Mouse (Mus musculus): ENCODE results near the gene Ostm1. TPM values are rescaled to one million over a fixed set of nuclear protein-coding genes. Genes with fewer than 3 reads are reported as not detected.

Ostm1 gene
- polyA plus RNA-seq, 1 experiment, result 45.4 TPM

DNA sequence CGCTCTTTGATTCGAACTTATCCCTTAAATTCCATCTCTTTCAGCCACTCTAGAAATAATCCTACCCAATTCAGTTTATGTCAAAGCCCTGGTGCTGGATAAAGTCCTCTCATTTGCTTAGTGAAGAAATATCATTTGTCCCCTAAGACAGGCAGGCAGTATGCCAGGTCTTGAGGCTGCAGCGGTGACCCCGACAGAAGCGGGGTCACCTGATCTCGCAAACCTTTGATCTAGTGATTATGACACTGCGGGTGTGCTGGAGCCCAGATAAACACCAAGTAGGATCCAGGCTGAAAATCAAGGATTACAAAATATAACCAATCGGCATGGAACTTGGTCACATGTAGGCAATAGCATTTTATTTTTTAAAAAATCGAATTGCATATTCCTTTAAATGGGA lies 131.1 kb downstream of the Ostm1 start:
- TF ChIP-seq POLR2A (IDR thresholded peaks at IDR 0.05; ENCODE audit: extremely low read depth, insufficient read depth, low read length), result no peak
- TF ChIP-seq CTCF (IDR thresholded peaks at IDR 0.05; ENCODE audit: extremely low read depth, insufficient read depth, low read length), result no peak
- no peaks in the 10 kb centered on the region for H3K4me1 ChIP-seq (ENCODE audit: control insufficient read depth, insufficient read depth, low read length)

DNA sequence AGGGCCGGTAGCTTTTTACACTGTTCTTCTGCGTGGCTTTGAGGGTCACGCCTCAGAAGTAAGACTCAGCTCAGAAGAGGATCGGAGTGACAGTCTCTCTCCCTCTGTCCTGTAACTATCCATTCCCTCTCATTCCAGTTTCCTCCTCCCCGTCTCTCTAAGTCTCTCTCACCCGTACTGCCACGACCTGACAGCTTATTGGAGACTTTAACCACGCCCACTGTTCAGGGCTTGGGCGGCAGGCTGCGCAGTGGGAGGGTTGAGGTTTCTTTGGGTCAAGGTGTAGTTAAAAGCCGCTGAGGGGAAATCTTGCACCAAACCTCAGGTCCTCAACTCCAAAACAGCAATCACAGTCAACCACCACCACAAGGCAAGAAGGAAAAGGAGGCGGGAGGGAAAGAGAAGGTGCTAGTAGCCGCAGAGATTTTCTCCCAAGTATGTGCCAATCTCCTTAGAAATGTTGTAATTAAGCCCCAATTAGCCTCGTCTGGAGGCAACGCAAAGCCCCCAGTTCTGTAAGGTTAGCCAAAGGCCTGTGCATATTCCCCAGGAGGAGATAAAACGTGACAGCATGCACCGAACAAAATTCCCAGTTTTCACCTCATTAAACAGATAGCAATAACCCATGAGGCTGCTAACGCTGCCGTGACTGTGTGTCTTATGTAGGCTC lies 131.9 kb downstream of the Ostm1 start:
- H3K27ac ChIP-seq (ENCODE audit: insufficient read depth, low read length), result no peak overlapping the region
- H3K4me3 ChIP-seq (ENCODE audit: insufficient read depth, low read length), result no peak overlapping the region
- no peak for TF ChIP-seq POLR2A (IDR thresholded peaks at IDR 0.05; ENCODE audit: extremely low read depth, insufficient read depth, low read length)
- no peak for TF ChIP-seq CTCF (IDR thresholded peaks at IDR 0.05; ENCODE audit: extremely low read depth, insufficient read depth, low read length)
- H3K4me1 ChIP-seq (ENCODE audit: control insufficient read depth, insufficient read depth, low read length), result no peaks in the 10 kb centered on the region

More for the DNA sequence above, 131.1 kb downstream of the Ostm1 start:
- H3K4me3 ChIP-seq (ENCODE audit: insufficient read depth, low read length), result no peak overlapping the region
- no peak overlapping the region for H3K27ac ChIP-seq (ENCODE audit: insufficient read depth, low read length)

DNA sequence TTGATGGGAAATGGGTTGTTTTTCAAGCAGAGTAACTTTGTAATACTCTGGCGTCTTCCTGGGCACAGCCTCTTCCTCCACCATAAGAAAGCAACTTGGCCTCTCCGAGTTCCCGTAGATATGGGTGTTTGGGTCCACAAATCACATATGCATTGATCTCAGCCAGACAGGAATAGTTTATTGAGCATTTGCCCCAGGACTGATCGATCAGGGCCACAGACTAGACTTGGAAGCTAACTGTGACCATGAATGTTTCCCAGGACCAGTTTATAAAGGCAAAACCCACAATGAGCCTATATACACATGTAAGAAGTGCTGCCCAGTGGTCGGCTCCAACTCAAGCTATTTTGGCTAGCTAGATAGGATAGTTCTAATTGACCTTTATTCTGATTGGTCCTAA lies 138.5 kb downstream of the Ostm1 start:
- Histone ChIP-seq H3K4me1 (ENCODE audit: control insufficient read depth, insufficient read depth, low read length) (no peaks in the 10 kb centered on the region), H3K27ac (ENCODE audit: insufficient read depth, low read length) (no peak overlapping the region), H3K4me3 (ENCODE audit: insufficient read depth, low read length) (no peak overlapping the region)
- TF ChIP-seq CTCF (IDR thresholded peaks at IDR 0.05; ENCODE audit: extremely low read depth, insufficient read depth, low read length), result no peak
- no peak for TF ChIP-seq POLR2A (IDR thresholded peaks at IDR 0.05; ENCODE audit: extremely low read depth, insufficient read depth, low read length)

DNA sequence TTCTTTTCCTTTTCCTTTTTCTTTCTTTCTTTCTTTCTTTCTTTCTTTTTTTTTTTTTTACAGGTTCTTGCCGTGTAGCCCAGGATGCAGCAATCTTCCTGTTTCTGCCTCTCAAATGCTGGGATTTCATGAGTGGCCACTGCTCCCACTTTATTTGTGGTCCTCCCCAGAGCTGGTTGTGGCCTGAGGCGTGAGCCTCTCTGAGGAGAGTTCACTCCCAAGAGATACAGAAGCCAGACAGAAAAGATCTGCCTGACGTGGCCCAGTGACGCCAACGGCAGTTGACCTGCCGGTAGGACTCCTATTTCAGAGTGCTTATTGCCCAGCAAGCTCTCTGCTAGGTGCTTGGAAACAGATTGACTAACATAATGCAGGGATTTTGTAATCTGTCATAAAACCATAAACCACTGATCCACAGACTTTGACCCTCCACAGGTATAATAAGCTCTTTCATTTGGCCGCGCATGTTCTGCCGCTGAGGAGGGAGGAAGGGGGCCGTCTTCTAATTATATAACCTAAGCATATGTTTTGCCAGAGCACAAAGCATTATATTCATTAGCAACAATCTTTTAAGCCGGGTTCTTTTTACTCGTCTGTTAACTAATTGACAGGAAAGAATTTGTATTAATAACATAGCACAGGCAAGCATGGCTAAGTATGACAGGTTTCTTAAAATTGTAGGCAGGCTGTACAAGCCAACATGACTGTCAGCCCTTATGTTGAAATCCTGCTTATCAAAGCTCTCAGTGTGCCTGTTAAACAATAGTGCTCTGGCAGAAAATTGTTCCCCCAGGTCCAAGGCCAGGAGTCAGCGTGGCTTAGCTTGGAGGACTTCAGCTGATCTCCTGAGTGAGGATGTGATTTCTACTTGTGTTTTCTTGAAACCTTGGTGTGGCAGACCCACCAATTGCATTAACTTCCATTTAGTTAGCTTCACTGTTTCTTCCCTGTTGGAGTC lies 139.9 kb downstream of the Ostm1 start:
- no peak for TF ChIP-seq CTCF (IDR thresholded peaks at IDR 0.05; ENCODE audit: extremely low read depth, insufficient read depth, low read length)
- TF ChIP-seq POLR2A (IDR thresholded peaks at IDR 0.05; ENCODE audit: extremely low read depth, insufficient read depth, low read length), result no peak
- H3K4me1 ChIP-seq (ENCODE audit: control insufficient read depth, insufficient read depth, low read length), result no peaks in the 10 kb centered on the region
- H3K4me3 ChIP-seq (ENCODE audit: insufficient read depth, low read length), result no peak overlapping the region
- H3K27ac ChIP-seq (ENCODE audit: insufficient read depth, low read length), result no peak overlapping the region

DNA sequence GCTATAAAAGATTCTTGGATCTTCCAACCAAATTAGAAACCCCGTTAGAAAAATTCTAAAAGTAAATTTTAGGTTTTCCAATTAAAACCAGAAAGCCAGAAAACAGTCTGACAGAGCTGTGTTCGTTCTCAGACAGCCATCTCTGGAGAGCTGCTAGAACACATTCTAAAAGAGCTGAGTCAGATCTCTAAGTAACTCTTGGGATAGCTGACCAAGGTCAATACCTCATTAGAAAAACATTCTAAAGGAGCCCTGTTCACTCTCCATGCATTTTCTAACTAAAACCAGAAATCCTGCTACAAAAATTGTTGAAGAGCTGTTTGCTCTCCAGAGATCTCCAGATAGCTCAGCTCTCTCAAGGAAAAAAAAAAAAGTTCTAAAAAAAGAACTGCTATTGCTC lies 146.0 kb downstream of the Ostm1 start:
- H3K4me3 ChIP-seq (ENCODE audit: insufficient read depth, low read length), result no peak overlapping the region
- TF ChIP-seq POLR2A (IDR thresholded peaks at IDR 0.05; ENCODE audit: extremely low read depth, insufficient read depth, low read length) (no peak), CTCF (IDR thresholded peaks at IDR 0.05; ENCODE audit: extremely low read depth, insufficient read depth, low read length) (no peak)
- H3K27ac ChIP-seq (ENCODE audit: insufficient read depth, low read length), result no peak overlapping the region
- H3K4me1 ChIP-seq (ENCODE audit: control insufficient read depth, insufficient read depth, low read length), result no peaks in the 10 kb centered on the region

DNA sequence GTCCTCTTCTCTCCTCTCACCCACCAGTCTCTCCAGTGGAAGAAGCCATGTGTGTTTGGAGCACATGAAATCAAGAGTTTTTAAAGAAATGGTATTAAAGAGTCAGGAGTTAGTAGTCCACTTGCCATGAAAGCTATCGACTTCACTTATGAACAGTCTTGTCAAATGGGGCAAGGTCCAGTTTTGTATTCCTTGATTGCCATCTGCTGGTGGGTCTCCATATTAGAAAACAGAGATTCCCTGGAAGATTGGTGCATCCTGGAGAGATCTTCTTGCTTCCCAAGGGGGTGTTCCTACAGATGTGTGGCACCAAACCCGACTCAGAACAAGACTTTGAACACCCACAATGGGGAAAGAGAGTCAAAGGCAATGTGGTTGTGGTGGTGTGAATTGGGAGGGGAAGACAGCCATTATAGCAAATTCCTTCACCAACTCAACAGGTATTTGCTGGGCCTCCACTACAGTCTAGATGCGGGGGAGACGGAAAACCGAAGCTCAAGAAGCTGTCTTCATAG lies 151.0 kb downstream of the Ostm1 start:
- TF ChIP-seq POLR2A (IDR thresholded peaks at IDR 0.05; ENCODE audit: extremely low read depth, insufficient read depth, low read length) (no peak), CTCF (IDR thresholded peaks at IDR 0.05; ENCODE audit: extremely low read depth, insufficient read depth, low read length) (peak; percentile 39; the same call in 1 of the 2 replicates)
- H3K4me3 ChIP-seq (ENCODE audit: insufficient read depth, low read length), result no peak overlapping the region
- no peaks in the 10 kb centered on the region for H3K4me1 ChIP-seq (ENCODE audit: control insufficient read depth, insufficient read depth, low read length)
- H3K27ac ChIP-seq (ENCODE audit: insufficient read depth, low read length), result no peak overlapping the region

DNA sequence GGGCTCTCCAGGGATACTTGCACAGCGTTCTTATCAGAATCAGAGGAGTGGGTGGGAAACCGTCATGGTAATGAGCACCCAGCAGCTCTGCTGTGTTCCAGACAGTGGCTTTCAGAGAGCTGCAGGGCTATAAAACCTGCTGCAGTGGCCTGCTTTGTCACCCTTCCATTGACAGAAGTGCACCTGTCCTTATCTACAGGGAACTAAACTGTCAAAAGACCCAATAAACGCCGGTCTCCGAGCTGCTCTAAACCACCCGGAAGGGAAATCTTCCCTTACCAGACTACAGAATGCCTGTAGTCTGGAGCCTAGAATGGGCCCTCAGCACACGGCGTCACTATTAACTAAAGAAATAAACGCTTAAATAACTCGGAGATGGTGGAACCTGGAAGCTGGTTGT lies 168.2 kb downstream of the Ostm1 start:
- Histone ChIP-seq H3K4me3 (ENCODE audit: insufficient read depth, low read length) (no peak overlapping the region), H3K4me1 (ENCODE audit: control insufficient read depth, insufficient read depth, low read length) (no peaks in the 10 kb centered on the region), H3K27ac (ENCODE audit: insufficient read depth, low read length) (no peak overlapping the region)
- TF ChIP-seq CTCF (IDR thresholded peaks at IDR 0.05; ENCODE audit: extremely low read depth, insufficient read depth, low read length), result no peak
- TF ChIP-seq POLR2A (IDR thresholded peaks at IDR 0.05; ENCODE audit: extremely low read depth, insufficient read depth, low read length), result no peak

Other genes starting within 250 kb of the Ostm1 start
- gene Afg1l, start 105.3 kb upstream of the Ostm1 start, polyA plus RNA-seq (2012; rRNA removed), result 18.8 and 19.6 TPM in 2 replicates
- 385 and 435 TPM in 2 replicates for gene Snx3, start 81.8 kb upstream of the Ostm1 start, polyA plus RNA-seq (2012; rRNA removed)
- gene Nr2e1, start 190 bp upstream of the Ostm1 start, polyA plus RNA-seq (2012; rRNA removed), result 15.2 and 18.6 TPM in 2 replicates
- gene Sec63, start 177.7 kb downstream of the Ostm1 start, polyA plus RNA-seq (2012; rRNA removed), result 41.8 and 51.9 TPM in 2 replicates